Mouse (Mus musculus) ES-Bruce4 (cell line): Measurements from ENCODE around the gene Fig4.

Experiments
- CTCF ChIP-seq: IDR thresholded peaks from one replicate; pipeline ENCODE4 v1.8.1; 2011; ENCODE audit warnings: low read depth, low read length
- EP300 ChIP-seq: IDR thresholded peaks from 2 replicates; pipeline ENCODE4 v1.6.1; 2011; ENCODE audit warnings: low read depth, low read length; ENCODE audit not compliant: insufficient read depth
- POLR2A ChIP-seq: IDR thresholded peaks from one replicate; pipeline ENCODE4 v1.8.1; 2011; ENCODE audit warnings: low read length; ENCODE audit not compliant: insufficient read depth

DNA sequence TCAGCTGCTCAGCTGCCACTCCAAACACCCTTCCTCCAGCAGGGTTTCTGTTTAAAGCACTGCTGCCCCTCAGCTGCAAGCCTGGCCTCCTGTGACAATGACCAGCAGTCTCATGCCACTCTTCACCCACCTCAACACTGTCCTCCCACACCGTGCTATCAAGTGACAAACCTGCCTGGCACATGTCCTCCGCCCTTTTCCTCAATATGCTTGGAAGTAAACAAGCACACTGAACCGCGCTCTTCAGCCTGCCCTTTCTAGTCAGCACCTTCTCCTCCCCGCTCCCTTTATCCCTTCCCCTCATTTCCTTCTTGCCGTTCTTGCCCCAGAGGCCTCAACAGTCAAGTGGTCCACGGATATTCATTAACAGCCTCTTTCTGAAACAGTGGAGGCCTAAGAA is 62.0 kb downstream of the Fig4 start:
- TF ChIP-seq CTCF (no peak), POLR2A (no peak), EP300 (no peak)
